Mouse (Mus musculus) hindlimb bud, embryonic 11.5 days (tissue): Measurements from ENCODE around the gene Trim30c.
"Not testable (repeated sequence)": the region's sequence is repeated elsewhere in the genome, so short reads cannot be mapped to it uniquely, and the experiment has no call there.

Experiments used
- DNase-seq: peaks from one replicate; pipeline ENCODE4 v3.0.0-alpha.2; 2012; ENCODE audit warnings: low read depth, low spot score; ENCODE audit errors: extremely low spot score

Trim30c gene

GRCm38 (mm10) chr7:104400698-104401097 lies at the start of gene Trim30c:
Gene Trim30c, minus strand, starts transcription at chr7:104400837.
- no peak for DNase-seq

GRCm38 (mm10) chr7:104445961-104446645 lies 45.5 kb upstream of the Trim30c start:
- DNase-seq = no peak

- no peak for DNase-seq
Measured at GRCm38 (mm10) chr7:104404460-104404950, 3.9 kb upstream of the Trim30c start.

- DNase-seq = no peak
Measured at GRCm38 (mm10) chr7:104401140-104401539, 503 bp upstream of the Trim30c start.

- DNase-seq = no peak
Measured at GRCm38 (mm10) chr7:104398492-104398891, 2.1 kb downstream of the Trim30c start.

GRCm38 (mm10) chr7:104369736-104370414 lies 30.8 kb downstream of the Trim30c start, which contains the start of gene Trim30b:
Gene Trim30b, minus strand, starts transcription at chr7:104369884.
- no peak for DNase-seq

GRCm38 (mm10) chr7:104366339-104366738 lies 34.3 kb downstream of the Trim30c start:
- no peak for DNase-seq

GRCm38 (mm10) chr7:104353600-104353967 lies 47.1 kb downstream of the Trim30c start:
- no peak for DNase-seq

- DNase-seq = peak; percentile 57
Measured at GRCm38 (mm10) chr7:104352717-104353599, 47.7 kb downstream of the Trim30c start, which contains the start of gene Trim12c. Gene Trim12c, minus strand, starts transcription at chr7:104353362.

- DNase-seq = not testable (repeated sequence)
Measured at GRCm38 (mm10) chr7:104348043-104348442, 52.6 kb downstream of the Trim30c start.

GRCm38 (mm10) chr7:104340744-104341143 lies 59.9 kb downstream of the Trim30c start:
- DNase-seq = not testable (repeated sequence)

- not testable (repeated sequence) for DNase-seq
Measured at GRCm38 (mm10) chr7:104335547-104335946, 65.1 kb downstream of the Trim30c start.
